Mouse (Mus musculus): ENCODE results near the gene Pik3c2b.
"Not testable (repeated sequence)": the region's sequence is repeated elsewhere in the genome, so short reads cannot be mapped to it uniquely, and the experiment has no call there.

Gene Pik3c2b

DNA sequence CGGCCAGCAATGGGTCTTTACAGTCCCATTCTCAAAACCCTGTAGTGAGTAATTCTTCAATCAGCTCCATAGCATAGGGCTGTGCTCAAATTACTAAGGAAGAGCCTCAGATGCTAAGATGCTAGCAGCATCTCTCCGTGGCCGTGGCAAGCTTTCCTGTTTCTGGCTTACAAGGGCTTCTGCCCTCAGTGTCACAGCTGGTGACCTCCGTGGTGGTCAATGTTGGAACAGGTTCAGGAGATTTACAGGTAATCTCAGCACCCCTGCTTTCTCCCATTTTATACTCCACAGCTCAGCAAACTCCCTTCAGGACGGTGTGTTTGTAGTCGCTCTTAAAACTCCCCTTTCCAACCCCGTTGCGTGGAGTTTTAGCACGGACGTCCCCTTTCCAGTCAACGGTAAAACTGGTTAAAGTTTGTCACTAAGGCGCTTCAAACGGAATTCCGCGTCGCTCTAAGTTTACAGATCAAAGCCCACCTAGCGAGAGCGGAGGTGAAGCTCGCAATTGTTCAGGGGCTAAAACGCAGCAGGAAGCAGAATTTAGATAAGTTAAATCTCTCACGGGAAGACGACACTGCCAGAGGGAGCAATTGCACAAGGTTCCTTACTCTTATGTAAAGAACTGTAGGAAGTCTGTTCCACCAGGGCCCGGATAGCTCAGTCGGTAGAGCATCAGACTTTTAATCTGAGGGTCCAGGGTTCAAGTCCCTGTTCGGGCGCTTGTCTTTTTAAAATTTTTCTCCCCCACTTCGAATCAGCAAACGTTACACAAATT, 12.0 kb upstream of the Pik3c2b start:
- peak; percentile 54 for DNase-seq

- peak; percentile 40 for DNase-seq
Measured at GRCm38 (mm10) chr1:133034091-133034460, 11.4 kb upstream of the Pik3c2b start.

DNA sequence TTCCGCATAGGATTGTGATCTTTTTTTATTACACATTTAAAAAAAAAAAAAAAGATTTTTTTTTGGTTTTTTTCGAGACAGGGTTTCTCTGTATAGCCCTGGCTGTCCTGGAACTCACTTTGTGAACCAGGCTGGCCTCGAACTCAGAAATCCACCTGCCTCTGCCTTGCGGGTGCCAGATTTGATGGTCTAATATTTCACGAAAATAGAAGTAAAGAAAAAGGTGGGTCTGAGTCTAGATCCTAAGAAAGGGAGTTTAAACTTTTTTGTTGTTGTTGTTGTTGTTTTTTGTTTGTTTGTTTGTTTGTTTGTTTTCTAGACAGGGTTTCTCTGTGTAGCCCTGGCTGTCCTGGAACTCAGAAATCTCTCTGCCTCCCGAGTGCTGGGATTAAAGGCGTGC, 10.8 kb upstream of the Pik3c2b start:
- not testable (repeated sequence) for DNase-seq

DNA sequence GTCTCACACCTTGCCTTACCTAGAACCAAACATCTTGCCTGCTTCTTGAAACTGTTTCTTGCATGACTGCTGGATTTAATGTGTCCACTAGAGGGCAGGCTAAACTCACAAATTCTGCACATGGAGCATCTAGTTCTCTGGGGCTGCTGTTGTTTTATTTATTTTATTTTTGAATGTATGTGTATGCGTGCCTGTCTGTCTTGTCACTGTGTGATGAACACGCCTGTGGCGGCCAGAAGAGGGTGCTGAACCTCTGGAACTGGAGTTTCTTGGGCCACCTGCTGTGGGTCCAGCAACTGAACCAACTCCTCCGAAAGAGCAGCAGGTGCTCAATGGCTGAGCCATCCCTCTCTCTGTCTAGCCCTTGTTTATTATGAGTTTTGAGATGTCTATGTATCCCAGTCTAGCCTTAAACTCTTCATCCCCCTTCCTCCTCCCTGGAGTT, 5.9 kb upstream of the Pik3c2b start:
- peak; percentile 43 for DNase-seq

DNA sequence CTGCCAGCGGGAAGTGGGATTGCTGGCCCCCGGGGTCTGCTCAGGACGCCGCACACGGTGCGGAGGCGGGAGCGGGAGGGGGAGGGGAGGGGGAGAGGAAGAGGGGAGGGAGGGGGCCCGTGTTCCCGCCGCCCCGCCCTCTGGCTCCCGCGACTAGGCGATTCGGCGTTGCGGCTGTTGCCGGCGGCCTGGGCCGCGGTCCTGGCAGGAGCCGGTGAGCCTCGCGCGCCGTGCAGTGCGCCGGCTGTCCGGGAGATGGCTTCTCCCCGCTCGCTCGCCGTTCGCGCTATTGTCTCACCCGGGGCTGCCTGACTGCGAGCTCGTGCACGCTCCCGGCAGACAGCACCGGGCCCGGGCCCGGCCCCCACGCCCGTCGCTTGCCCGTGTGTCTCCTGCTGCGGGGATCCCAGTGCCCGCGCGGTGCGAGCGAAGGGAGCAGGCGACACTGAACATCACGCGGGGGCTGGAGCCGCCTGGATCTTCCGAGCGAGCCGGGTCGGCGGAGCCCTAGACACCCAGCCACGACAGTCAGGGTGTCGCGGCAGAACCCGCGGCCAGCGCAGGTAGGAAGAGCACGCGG, 484 bp downstream of the Pik3c2b start:
- DNase-seq, result peak; percentile 75

DNA sequence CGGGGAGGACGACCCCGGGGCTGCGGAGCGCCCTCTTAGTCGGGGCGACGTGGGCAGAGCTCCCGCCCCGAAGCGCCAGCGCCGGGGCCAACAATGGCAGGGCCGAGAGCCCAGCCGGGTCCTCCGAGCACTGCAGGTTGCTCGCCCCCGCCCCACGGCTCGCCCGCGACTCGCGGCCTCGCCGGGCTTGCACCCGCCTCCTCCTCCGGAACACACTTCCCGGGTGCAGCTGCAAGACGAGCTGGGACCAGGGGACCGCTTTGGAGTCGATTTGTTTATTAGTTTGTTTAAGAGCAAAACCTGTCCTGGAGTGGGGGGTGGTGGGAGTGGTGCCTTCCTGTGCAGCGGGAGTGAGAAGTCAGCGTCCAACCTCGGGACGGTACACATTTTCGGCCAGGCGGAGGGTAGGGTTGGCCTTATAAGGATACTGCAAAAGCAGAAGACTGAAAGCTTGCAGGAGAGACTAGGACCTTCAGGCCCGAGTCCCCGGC, 1.0 kb downstream of the Pik3c2b start:
- DNase-seq, result peak; percentile 46

GRCm38 (mm10) chr1:133047575-133047974, 2.1 kb downstream of the Pik3c2b start:
- no peak for DNase-seq

- no peak for DNase-seq
Measured at GRCm38 (mm10) chr1:133048690-133049089, 3.2 kb downstream of the Pik3c2b start.

DNA sequence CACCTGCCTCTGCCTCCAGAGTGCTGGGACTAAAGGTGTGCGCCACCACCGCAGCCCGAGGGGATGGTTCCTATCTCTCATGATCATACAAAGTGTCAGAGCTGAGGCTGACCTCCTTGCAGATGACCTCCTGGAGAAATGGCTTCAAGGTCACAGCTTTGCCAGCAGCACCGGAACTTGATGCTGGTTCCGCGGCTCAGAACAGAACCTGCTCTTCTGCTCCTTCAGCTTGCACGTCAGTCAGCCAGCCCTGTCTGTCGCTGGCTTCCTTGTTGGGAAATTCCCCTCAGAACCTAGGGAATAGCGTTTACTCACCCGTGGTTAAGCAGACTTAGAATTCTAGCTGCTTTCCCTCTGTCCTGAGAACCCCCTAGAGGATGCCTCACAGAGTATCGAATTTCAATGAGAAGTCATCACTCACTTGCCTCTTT, 4.5 kb downstream of the Pik3c2b start:
- DNase-seq, result no peak

- DNase-seq, result no peak
Measured at GRCm38 (mm10) chr1:133051829-133052228, 6.4 kb downstream of the Pik3c2b start.

GRCm38 (mm10) chr1:133053034-133053433, 7.6 kb downstream of the Pik3c2b start:
- no peak for DNase-seq

- DNase-seq, result no peak
Measured at GRCm38 (mm10) chr1:133054326-133054725, 8.9 kb downstream of the Pik3c2b start.

DNA sequence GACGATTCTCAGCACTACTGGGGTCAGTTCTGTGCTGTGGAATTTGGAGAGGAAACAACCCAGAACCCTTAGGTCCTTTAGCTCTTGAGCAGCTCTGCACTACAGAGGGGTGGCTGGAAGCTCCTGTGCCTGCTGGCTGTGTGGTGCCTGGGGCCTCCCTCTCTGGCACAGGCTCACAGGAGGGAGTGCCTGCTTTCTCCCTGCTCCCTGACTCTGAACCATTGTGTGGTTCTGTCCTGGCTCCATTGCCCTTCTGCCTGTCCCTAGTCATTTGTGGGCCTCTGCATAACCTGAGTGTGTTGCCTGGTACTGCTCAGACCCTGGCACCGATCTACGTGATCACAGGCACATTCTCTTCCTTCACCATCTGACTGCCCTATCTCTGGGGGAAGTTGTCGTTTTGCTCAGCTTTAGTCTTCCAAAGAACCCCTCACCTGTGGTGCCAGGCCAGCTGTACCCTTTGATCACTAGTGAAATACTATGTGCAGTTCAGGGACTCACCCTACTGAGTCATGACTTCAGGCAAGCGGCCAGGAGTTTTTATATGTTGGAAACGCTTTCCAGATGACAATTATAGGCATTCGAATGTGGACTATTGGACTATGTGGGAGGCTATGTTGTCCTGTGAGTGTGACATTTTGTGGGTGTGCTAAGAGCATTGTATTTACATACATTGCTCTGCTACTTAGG, 12.0 kb downstream of the Pik3c2b start:
- no peak for DNase-seq

GRCm38 (mm10) chr1:133059592-133059991, 14.1 kb downstream of the Pik3c2b start:
- DNase-seq, result no peak

- DNase-seq, result no peak
Measured at GRCm38 (mm10) chr1:133060681-133061080, 15.2 kb downstream of the Pik3c2b start.

GRCm38 (mm10) chr1:133063164-133063563, 17.7 kb downstream of the Pik3c2b start:
- DNase-seq, result no peak

DNA sequence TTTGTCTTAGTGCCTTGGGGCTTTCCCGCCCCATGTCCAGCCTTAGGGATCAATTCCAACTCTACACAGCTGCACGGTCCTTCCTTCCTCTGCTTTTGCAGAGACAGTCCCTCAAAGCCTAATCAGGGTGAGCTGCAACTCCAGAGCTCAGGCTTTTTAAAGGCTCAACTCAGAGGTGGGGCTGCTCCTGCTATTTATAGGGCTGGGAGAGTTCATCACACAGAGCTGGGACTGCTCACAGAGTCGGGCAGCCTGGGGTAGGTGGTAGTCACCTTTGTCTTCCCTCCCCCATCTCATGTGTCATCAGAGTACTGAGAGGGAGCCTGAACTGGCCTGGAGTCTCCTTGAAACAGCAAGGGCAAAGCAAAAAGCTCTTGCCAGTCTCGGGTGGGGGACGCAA, 22.8 kb downstream of the Pik3c2b start:
- DNase-seq, result no peak

- DNase-seq, result no peak
Measured at GRCm38 (mm10) chr1:133068669-133069274, 23.3 kb downstream of the Pik3c2b start.

DNA sequence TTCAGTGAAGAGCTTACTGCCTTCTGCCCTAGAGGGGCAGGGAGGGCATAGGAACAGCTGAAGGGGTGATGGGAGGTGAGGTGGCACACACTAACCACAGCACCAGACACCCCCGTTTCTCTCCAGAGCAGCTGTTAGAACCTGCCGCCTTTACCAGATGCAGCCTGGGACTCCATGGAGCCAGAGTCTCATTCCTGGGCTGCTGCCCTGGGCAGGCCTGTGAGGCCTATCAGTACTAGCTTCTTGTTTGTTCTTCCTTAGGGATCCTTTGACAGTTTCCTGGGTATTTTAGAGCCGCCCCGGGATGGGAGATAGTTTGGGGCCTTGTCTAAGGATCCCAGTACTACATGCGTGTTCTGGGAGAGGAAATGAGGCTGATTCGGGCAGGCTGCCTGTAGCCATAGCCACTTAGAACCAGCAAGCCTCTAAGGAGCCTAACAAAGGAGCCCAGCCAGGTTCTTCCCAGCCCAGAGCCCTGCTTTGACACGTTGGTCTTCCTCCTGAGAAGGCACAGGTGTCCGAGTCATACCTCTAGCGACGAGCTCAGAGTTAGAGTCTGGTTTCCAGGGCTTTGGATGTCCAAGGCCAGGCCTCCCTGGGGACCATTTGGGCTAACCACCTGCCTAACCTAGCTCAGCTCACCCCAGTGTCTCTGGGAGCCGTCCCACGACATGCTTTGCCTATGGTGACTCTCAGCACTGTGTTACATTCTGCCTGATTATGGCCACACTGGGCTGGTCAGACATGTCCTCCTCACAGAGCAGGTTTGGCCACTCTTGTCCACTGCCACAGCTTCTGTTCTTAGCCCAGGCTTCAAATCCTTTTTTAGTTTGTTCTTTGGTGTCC, 24.0 kb downstream of the Pik3c2b start:
- no peak for DNase-seq

- no peak for DNase-seq
Measured at GRCm38 (mm10) chr1:133070157-133070556, 24.7 kb downstream of the Pik3c2b start.

DNA sequence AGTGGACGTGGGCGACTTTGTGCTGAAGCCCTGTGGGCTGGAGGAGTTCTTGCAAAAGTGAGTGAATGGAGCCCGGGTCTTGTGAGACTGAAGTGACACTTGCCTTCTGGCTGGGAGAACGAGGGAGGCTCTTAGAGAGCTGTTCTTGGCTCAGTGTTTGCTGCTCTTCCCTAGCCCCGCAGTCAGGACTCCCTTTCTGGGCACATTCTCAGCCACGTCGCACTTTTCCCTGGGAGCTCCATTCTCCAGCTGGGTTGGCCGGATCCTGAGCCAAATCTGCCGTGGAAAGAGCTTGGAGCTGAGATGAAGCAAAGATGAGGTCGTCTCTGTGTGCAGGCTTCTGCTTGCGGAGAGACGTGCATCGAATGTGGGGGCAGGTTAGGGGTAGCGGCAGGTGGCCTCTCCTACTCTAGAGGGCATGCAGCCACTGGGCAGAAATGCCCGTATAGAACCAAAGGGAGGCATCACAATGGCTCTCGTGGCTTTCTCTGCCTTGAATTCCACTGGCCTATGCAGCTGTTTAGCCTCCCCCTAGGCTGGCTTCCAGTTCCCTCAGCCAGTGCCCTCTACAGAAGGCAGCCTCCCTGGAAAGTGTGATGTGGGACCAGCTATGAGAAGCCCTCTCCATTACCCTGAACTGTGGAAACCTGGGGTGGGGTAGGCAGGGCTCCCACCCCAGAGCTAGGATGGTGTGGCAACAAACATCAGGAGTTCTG, 26.4 kb downstream of the Pik3c2b start:
- peak; percentile 55 for DNase-seq

Data from right cerebral cortex, postnatal 4 days (tissue).